Mouse (Mus musculus): ENCODE data around the gene Celsr1.

Celsr1 gene

GRCm38 (mm10) chr15:85949421-85950164 is 84.0 kb downstream of the Celsr1 start:
- DNase-seq: no peak

- no peak for DNase-seq
Measured at GRCm38 (mm10) chr15:85947967-85948366, 85.6 kb downstream of the Celsr1 start.

DNA sequence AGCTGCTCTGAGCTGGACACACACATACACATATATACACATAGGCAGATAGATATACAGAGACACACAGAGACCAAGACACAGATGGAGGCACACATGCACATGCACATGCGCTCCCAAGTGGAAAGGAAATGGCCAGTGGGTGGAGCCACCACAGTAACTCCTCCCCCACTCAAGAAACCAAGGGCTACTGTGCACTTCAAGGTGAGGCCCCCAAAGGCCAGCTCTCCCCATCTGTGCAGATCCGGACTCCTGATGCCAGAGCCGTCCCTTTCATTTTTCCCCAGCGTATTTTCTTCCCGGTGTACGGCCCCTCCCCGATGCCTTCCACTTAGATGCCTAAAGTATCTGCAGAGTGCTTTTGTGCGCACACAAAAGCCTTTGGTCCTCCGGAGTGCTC is 86.0 kb downstream of the Celsr1 start:
- no peak for DNase-seq

- no peak for DNase-seq
Measured at GRCm38 (mm10) chr15:85935627-85936049, 97.9 kb downstream of the Celsr1 start.

GRCm38 (mm10) chr15:85928161-85928560 is 105.4 kb downstream of the Celsr1 start:
- DNase-seq: no peak

- DNase-seq: no peak
Measured at GRCm38 (mm10) chr15:85921855-85922254, 111.7 kb downstream of the Celsr1 start.

GRCm38 (mm10) chr15:85919892-85920248 is 113.7 kb downstream of the Celsr1 start:
- no peak for DNase-seq

GRCm38 (mm10) chr15:85919191-85919891 is 114.2 kb downstream of the Celsr1 start:
- DNase-seq: no peak

GRCm38 (mm10) chr15:85913605-85914004 is 120.0 kb downstream of the Celsr1 start:
- no peak for DNase-seq

DNA sequence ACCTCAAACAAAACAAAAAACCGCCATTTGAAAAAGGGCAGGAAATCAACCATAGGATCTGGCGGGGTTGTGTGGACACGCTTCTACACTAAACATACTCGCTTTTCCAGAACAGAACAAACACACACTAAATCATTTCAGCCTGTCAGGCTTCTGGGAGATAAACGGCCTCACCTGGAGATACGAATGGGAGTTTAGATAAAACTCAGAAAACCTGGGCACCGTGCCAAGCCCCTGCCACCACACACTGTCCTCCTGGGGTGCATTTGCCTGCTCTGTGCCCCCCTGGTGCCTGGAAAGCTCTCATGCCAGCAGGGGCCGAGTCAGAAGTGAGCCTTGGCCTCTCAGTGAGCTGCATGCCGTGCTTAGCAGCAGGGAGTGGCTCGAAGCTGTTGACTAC is 123.6 kb downstream of the Celsr1 start:
- DNase-seq: no peak

DNA sequence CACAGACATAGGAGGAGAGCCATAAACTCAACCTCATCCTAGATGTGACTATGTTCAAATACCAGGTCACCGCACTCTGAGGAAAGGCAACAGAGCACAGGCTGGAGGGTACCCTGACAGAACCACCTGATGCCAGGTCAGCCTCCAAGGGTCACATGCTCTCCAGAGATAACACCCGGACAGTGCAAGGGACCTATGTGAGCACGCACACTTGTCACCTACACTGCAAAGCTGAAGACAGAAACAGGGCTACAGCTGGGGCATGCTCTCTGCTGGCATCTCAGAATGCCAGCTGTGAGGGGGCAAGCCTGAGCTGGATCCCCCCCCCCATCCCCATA is 124.1 kb downstream of the Celsr1 start:
- DNase-seq: no peak

DNA sequence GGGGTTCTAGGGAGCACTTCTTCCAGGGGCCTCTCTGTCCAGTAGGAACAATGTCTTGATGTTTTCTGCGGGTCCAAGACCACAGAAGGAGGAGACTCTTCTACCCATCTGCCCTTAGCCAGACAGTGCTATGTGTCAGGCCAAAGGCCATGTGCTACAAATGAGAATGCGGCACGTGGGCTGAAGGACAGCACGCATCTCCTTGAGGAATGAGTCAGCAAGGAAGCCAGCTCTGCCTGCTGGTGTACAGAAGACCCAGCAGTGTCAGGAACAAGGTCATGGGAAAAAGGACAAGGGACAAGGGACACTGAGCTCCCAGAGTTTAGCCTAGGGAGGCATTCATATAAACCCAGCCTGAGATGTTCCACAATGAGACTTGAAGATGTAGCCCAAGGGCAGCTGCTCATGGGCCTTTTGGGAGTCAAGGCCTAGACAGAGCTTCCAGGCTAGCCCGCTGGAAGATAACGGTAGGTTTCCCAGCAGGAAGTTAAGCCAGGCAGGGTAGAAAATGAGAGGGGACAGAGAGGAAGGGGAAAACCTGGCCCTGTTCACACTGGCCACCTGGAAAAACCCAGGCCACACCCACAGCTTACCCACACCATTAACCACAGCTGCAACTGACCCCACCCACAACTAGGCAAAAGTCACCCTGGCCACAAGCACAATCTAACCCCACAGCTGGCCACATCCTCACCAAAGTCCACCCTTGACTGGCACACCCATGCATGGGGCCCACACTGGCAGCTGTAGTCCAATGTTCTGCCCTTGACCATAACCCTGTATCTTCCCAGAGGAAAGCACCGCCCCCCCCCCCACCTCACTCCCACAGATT is 124.7 kb downstream of the Celsr1 start:
- no peak for DNase-seq

- DNase-seq: no peak
Measured at GRCm38 (mm10) chr15:85903826-85904225, 129.8 kb downstream of the Celsr1 start.

- no peak for DNase-seq
Measured at GRCm38 (mm10) chr15:85902505-85902904, 131.1 kb downstream of the Celsr1 start.

DNA sequence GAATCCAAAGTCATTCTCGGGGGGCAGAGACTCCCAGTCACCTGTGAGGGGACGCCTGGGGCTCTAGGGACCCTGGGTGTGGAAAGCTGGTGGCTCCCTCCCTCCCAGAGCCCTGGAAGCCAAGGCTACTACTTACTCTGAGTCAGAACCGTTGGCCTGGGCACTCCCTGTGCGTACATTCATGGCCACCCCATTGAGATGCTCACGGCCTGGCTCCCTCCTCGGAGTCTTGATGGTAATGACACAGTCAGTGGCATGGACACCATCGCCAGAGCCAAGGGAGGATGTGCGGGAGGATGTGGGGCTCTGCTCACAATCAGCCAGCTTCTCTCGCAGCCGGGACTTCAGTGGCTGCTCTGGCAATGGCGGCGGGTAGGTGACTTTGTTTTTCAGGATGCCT is 132.8 kb downstream of the Celsr1 start:
- no peak for DNase-seq

- no peak for DNase-seq
Measured at GRCm38 (mm10) chr15:85900318-85900717, 133.3 kb downstream of the Celsr1 start.

DNA sequence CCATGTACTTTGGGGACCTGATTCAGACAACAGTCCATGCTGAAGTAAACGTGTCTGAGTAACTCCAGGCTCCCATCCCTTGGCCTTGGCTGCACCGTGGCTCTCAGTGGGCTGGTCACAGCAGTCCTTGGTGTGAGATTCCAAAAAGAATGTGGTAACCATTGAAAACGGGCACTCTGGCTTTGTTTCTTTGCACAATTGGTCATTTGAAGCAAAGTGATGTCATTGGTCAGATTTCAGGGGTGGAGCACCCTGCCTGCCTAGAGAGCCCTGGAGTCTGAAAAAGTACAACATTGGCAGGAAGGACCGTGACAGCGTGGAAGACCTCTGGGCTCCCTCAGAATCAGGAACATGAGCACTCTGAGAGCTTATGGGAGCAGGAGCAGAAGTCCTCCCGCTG is 134.2 kb downstream of the Celsr1 start:
- DNase-seq: no peak

DNA sequence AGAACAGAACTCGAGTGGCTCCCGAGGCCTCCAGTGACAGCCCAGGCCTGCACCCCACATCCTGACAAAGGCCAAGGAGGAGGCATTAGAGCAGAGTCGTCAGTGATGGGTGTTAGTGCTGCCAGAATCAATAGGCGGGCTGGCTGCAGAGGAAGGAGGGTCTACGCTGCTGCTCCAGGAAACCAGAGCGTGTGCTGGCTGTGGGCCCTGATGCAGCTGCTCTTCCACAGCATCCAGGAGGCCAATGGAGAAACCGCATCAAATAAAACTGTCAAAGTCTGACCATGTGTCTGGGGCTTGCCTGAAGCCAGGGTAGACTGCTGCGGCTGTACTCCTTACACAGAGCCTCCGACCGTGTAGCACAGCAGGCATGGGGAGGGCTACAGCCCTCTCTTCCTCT is 136.5 kb downstream of the Celsr1 start:
- no peak for DNase-seq

GRCm38 (mm10) chr15:85896284-85896683 is 137.3 kb downstream of the Celsr1 start:
- DNase-seq: peak; percentile 69

- DNase-seq: no peak
Measured at GRCm38 (mm10) chr15:85893871-85894270, 139.7 kb downstream of the Celsr1 start.

DNA sequence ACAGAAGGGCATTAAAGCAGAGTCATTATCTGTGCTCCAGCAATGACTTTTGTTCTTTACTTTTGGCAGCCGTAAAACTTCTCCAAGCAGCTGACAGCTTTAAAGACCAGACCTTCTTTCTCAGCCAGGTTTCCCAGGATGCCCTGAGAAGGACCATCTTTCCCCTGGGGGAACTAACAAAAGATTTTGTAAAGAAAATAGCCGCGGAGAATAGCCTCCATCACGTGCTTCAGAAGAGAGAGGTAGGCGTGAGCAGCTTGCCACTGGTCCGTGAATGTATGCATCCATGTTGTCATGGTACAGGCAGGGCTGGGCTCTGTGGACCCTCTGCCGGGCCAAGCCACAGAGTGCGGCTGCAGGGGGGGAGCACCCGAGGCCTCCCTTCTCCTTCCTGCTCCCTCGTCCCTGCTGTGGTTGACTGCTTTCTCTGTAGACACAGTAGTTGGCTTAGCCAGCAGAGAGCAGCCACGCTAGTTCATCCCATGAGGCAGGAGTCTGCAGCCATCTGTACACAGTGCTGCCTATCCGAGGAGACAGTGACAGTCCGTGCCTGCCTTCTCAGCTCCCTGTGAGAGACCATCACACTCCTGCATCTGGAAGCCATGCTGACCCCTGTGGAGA is 141.0 kb downstream of the Celsr1 start:
- no peak for DNase-seq

- DNase-seq: peak; percentile 44
Measured at GRCm38 (mm10) chr15:85891971-85892370, 141.6 kb downstream of the Celsr1 start.

- no peak for DNase-seq
Measured at GRCm38 (mm10) chr15:85889235-85889634, 144.3 kb downstream of the Celsr1 start.

Data from cerebellum, adult 9-11 months (tissue).